Mouse (Mus musculus) heart, postnatal 0 days (tissue): ENCODE results near the gene Eng.

Experiments
- CTCF ChIP-seq: IDR thresholded peaks from 2 replicates; pipeline ENCODE4 v1.5.1; 2016; ENCODE audit warnings: antibody characterized with exemption, control low read depth, low read depth
- EP300 ChIP-seq: IDR thresholded peaks from 2 replicates; pipeline ENCODE4 v1.6.1; 2016; ENCODE audit warnings: antibody characterized with exemption, low read depth

DNA sequence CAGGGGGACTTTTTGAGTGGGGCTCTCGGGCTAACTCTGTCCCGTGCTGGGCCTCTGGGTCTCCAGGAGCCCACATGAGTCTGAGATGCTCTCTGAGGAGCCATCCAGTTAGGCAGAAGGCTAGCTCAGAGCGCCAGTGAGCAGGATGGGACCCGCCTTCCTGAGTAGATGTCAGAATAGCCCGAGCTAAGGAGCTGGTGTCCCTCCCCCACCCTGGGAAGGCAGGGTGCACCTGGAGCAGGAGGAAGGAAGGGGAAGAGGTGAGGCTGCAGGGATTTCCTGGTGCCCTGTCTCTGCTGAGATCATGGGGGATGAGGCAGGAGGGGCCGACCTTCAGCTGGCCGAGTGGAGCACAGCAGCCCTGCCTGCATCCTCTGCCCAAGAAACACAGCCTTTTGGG is 82.1 kb downstream of the Eng start:
- TF ChIP-seq CTCF (no peak), EP300 (peak; percentile 97)
